Mouse (Mus musculus) MEL (cell line): ENCODE data around the gene Nrp1. TPM values are rescaled to one million over a fixed set of nuclear protein-coding genes. Genes with fewer than 3 reads are reported as not detected.

ENCODE experiments used
- DNase-seq: peaks from one replicate; pipeline ENCODE4 v3.0.0; 2011; ENCODE audit warnings: low read depth, low spot score
- H3K27ac ChIP-seq: 2 replicates; pipeline ENCODE4 v1.5.1; 2012; ENCODE audit warnings: low read depth, mild to moderate bottlenecking, control low read depth, low read length, moderate library complexity; ENCODE audit not compliant: control insufficient read depth
- H3K27me3 ChIP-seq, 2 experiments: fragments of 150-350 bp in 1 of 2; sonication (generic) in 1 of 2; 2 replicates each; pipeline ENCODE4 v1.6.1; 2012; ENCODE audit warnings: low read length in 2 of 2, mild to moderate bottlenecking in 2 of 2, improper control_type of control experiment in 1 of 2, moderate library complexity in 1 of 2; ENCODE audit not compliant: insufficient read depth in 2 of 2, control insufficient read depth in 1 of 2
- H3K36me3 ChIP-seq, 2 experiments: 2 replicates each; pipeline ENCODE4 v1.6.1; 2012 to 2014; ENCODE audit warnings: low read length in 2 of 2, improper control_type of control experiment in 1 of 2, inconsistent platforms in 1 of 2, mild to moderate bottlenecking in 1 of 2; ENCODE audit not compliant: insufficient read depth in 2 of 2, control insufficient read depth in 1 of 2
- H3K4me1 ChIP-seq, 2 experiments: fragments of 150-350 bp in 1 of 2; sonication (generic) in 1 of 2; 2 replicates each; pipeline ENCODE4 v1.6.1; 2012; ENCODE audit warnings: low read length in 2 of 2, improper control_type of control experiment in 1 of 2, mild to moderate bottlenecking in 1 of 2; ENCODE audit not compliant: insufficient read depth in 2 of 2, control insufficient read depth in 1 of 2
- H3K4me3 ChIP-seq, 2 experiments: fragments of 150-350 bp in 1 of 2; sonication (generic) in 1 of 2; 2 replicates each; pipeline ENCODE4 v1.5.1; 2012; ENCODE audit warnings: low read depth in 2 of 2, low read length in 2 of 2, mild to moderate bottlenecking in 2 of 2, moderate library complexity in 2 of 2, control low read depth in 1 of 2, improper control_type of control experiment in 1 of 2; ENCODE audit not compliant: control insufficient read depth in 1 of 2, insufficient read depth in 1 of 2
- H3K79me2 ChIP-seq: 2 replicates; pipeline ENCODE4 v1.6.1; 2012; ENCODE audit warnings: mild to moderate bottlenecking, low read length, moderate library complexity; ENCODE audit not compliant: control insufficient read depth, poor library complexity, insufficient read depth
- H3K9ac ChIP-seq: 2 replicates; pipeline ENCODE4 v1.6.1; 2012; ENCODE audit warnings: low read depth, mild to moderate bottlenecking, control low read depth, low read length, moderate library complexity; ENCODE audit not compliant: control insufficient read depth, poor library complexity, severe bottlenecking
- H3K9me3 ChIP-seq: fragments of 150-350 bp; sonication (generic); replicated peaks from 2 replicates; pipeline ENCODE4 v1.6.1; 2012; ENCODE audit warnings: mild to moderate bottlenecking, low read length, improper control_type of control experiment, moderate library complexity; ENCODE audit not compliant: insufficient read depth
- BHLHE40 ChIP-seq: IDR thresholded peaks from 2 replicates; pipeline ENCODE4 v1.6.1; 2012; ENCODE audit warnings: low read depth, mild to moderate bottlenecking, inconsistent platforms, low read length, improper control_type of control experiment, borderline replicate concordance
- CHD2 ChIP-seq: IDR thresholded peaks from 2 replicates; pipeline ENCODE4 v1.6.1; 2011; ENCODE audit warnings: low read length, improper control_type of control experiment
- CTCF ChIP-seq, 3 experiments: IDR thresholded peaks in 2 of 3; conservative IDR thresholded peaks in 1 of 3; 2 replicates each; pipeline ENCODE4 v1.5.1; 2011 to 2012; ENCODE audit warnings: low read length in 3 of 3, low read depth in 2 of 3, mild to moderate bottlenecking in 2 of 3, improper control_type of control experiment in 1 of 3, inconsistent platforms in 1 of 3, mixed read lengths in 1 of 3, moderate library complexity in 1 of 3; ENCODE audit not compliant: control insufficient read depth in 1 of 3, insufficient read depth in 1 of 3, poor library complexity in 1 of 3, severe bottlenecking in 1 of 3
- ELF1 ChIP-seq: IDR thresholded peaks from 2 replicates; pipeline ENCODE4 v1.6.1; 2014; ENCODE audit warnings: low read depth, mild to moderate bottlenecking, inconsistent platforms, low read length, improper control_type of control experiment, moderate library complexity
- EP300 ChIP-seq, 2 experiments: IDR thresholded peaks; 2 replicates each; pipeline ENCODE4 v1.6.1; 2011; ENCODE audit warnings: improper control_type of control experiment in 2 of 2, low read length in 2 of 2, low read depth in 1 of 2, mild to moderate bottlenecking in 1 of 2
- ETS1 ChIP-seq: IDR thresholded peaks from 2 replicates; pipeline ENCODE4 v1.6.1; 2012; ENCODE audit warnings: low read depth, mild to moderate bottlenecking, inconsistent platforms, low read length, improper control_type of control experiment, moderate library complexity
- GATA1 ChIP-seq: IDR thresholded peaks from 2 replicates; pipeline ENCODE4 v1.6.1; 2011; ENCODE audit warnings: low read depth, low read length, improper control_type of control experiment
- HCFC1 ChIP-seq: IDR thresholded peaks from 2 replicates; pipeline ENCODE4 v1.6.1; 2012; ENCODE audit warnings: low read depth, mild to moderate bottlenecking, inconsistent platforms, low read length, improper control_type of control experiment, moderate library complexity
- MAX ChIP-seq: IDR thresholded peaks from 2 replicates; pipeline ENCODE4 v1.6.1; 2011; ENCODE audit warnings: low read length, improper control_type of control experiment
- MAZ ChIP-seq: IDR thresholded peaks from 2 replicates; pipeline ENCODE4 v1.6.1; 2012; ENCODE audit warnings: low read depth, mild to moderate bottlenecking, inconsistent platforms, low read length, improper control_type of control experiment
- MYC ChIP-seq: IDR thresholded peaks from 2 replicates; pipeline ENCODE4 v1.6.1; 2011; ENCODE audit warnings: low read depth, mild to moderate bottlenecking, low read length, improper control_type of control experiment, moderate library complexity
- NELFE ChIP-seq: IDR thresholded peaks from 2 replicates; pipeline ENCODE4 v1.6.1; 2011; ENCODE audit warnings: low read depth, low read length, improper control_type of control experiment
- POLR2A ChIP-seq, 2 experiments: IDR thresholded peaks; 2 replicates each; pipeline ENCODE4 v1.6.1; 2011 to 2012; ENCODE audit warnings: low read length in 2 of 2, mild to moderate bottlenecking in 2 of 2, control low read depth in 1 of 2, improper control_type of control experiment in 1 of 2, low read depth in 1 of 2, moderate library complexity in 1 of 2; ENCODE audit not compliant: control insufficient read depth in 1 of 2, insufficient read depth in 1 of 2, poor library complexity in 1 of 2
- POLR2AphosphoS2 ChIP-seq: IDR thresholded peaks from 2 replicates; pipeline ENCODE4 v1.6.1; 2011; ENCODE audit warnings: low read length, improper control_type of control experiment
- SMC3 ChIP-seq: IDR thresholded peaks from 2 replicates; pipeline ENCODE4 v1.6.1; 2011; ENCODE audit warnings: low read depth, low read length, improper control_type of control experiment
- TAL1 ChIP-seq: IDR thresholded peaks from 2 replicates; pipeline ENCODE4 v1.6.1; 2012; ENCODE audit warnings: mild to moderate bottlenecking, inconsistent platforms, low read length, moderate library complexity, mixed read lengths
- TCF12 ChIP-seq: IDR thresholded peaks from 2 replicates; pipeline ENCODE4 v1.6.1; 2014; ENCODE audit warnings: low read depth, mild to moderate bottlenecking, inconsistent platforms, low read length, improper control_type of control experiment, moderate library complexity
- UBTF ChIP-seq: IDR thresholded peaks from 2 replicates; pipeline ENCODE4 v1.6.1; 2012; ENCODE audit warnings: low read depth, mild to moderate bottlenecking, inconsistent platforms, low read length, improper control_type of control experiment, moderate library complexity, borderline replicate concordance; ENCODE audit not compliant: insufficient read depth
- USF2 ChIP-seq, 2 experiments: IDR thresholded peaks; 2 replicates each; pipeline ENCODE4 v1.6.1; 2011 to 2012; ENCODE audit warnings: improper control_type of control experiment in 2 of 2, low read length in 2 of 2, borderline replicate concordance in 1 of 2, inconsistent platforms in 1 of 2, low read depth in 1 of 2, mild to moderate bottlenecking in 1 of 2; ENCODE audit not compliant: insufficient read depth in 1 of 2
- ZKSCAN1 ChIP-seq: IDR thresholded peaks from 2 replicates; pipeline ENCODE4 v1.6.1; 2012; ENCODE audit warnings: low read depth, mild to moderate bottlenecking, inconsistent platforms, low read length, improper control_type of control experiment, moderate library complexity
- ZMIZ1 ChIP-seq: IDR thresholded peaks from 2 replicates; pipeline ENCODE4 v1.6.1; 2012; ENCODE audit warnings: low read depth, mild to moderate bottlenecking, inconsistent platforms, low read length, improper control_type of control experiment, moderate library complexity
- polyA plus RNA-seq, 2 experiments: library from polyadenylated mRNA; stranded (reverse) in 1 of 2; unstranded in 1 of 2; fragments of >175 nt in 1 of 2; fragments of >200 nt in 1 of 2; gene quantifications; 2 replicates each; pipeline versions ENCODE4 v1.2.1 to v1.2.4; 2012; ENCODE audit warnings: low replicate concordance in 2 of 2, low read depth in 1 of 2; ENCODE audit not compliant: insufficient read length in 2 of 2, insufficient read depth in 1 of 2, missing spikeins in 1 of 2
- total RNA-seq: library from RNA; depleted of rRNA; stranded (reverse); fragments of 300-350 nt; gene quantifications from 2 replicates; pipeline ENCODE4 v1.2.3, GENCODE M21; 2012

Gene Nrp1
- total and polyA plus RNA-seq, 3 experiments = not detected

DNA sequence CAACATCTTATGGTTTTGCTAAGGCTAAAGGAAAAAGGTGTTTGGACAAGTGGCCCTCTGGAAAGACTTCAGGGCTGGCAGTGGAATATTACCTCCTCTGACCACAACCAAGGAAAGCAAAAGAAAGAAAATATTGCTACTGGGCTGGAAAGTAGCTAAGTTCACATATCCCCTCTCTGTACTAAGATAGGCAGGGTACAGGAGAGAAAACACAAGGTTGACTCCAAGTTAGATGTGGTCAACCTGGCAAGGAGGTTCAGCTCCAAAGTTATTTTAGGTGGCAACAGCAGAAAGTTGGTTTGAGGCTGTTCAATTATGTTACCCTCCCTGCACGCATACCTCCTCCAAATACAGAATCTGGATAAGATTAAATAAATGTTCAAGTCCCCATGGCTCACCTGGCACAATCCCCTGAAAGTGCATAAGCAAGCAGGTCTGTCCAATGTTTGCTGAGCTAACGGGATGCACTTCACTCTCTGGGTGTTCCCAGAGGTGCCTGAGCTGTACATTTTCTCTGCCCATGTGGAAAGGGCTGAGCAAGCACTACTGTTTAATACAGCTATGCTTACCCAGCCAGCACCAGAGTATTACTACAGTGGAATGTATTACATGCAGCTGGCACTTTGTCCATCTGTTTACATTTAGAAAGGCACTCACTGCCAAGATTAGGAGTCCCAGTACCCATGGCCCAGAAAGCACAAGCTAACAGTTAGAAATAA is 185.9 kb downstream of the Nrp1 start:
- Histone ChIP-seq H3K36me3 (no peaks in the 10 kb centered on the region), H3K79me2 (no peaks in the 10 kb centered on the region), H3K4me1 (no peaks in the 10 kb centered on the region), H3K27ac (no peak overlapping the region), H3K9ac (no peak overlapping the region), H3K4me3 (no peak overlapping the region), H3K9me3 (no peaks in the 10 kb centered on the region), H3K27me3 (no peaks in the 10 kb centered on the region)
- no peak for TF ChIP-seq BHLHE40
- TF ChIP-seq USF2 (IDR thresholded peaks at IDR 0.05; ENCODE audit: borderline replicate concordance in 1 of 2, insufficient read depth in 1 of 2, low read depth in 1 of 2, low read length in 2 of 2) = no peak
- TF ChIP-seq ZKSCAN1 = no peak
- DNase-seq = no peak

DNA sequence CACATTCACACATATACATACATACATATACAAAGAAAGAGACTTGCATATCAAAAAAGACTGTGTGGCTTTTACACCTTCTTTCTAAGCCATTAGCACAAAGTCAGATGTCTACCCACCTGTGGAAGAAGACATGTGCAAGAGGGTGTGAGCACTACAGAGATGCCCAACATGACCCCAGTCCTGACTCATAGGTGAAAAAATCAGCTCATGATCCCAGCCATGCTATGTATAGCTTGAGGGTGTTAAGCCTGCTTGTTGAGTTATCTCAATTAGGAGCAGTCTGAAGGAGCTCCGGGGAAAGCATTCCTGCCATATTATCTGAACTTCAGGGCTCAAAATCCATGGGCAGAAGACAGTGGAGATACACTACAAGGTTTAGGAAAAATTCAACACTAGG is 187.9 kb downstream of the Nrp1 start:
- Histone ChIP-seq H3K9ac (no peak overlapping the region), H3K79me2 (no peaks in the 10 kb centered on the region), H3K36me3 (no peaks in the 10 kb centered on the region), H3K4me3 (no peak overlapping the region), H3K27ac (no peak overlapping the region), H3K27me3 (no peaks in the 10 kb centered on the region), H3K4me1 (no peaks in the 10 kb centered on the region), H3K9me3 (no peaks in the 10 kb centered on the region)
- TF ChIP-seq NELFE (no peak), HCFC1 (no peak), SMC3 (no peak), ZMIZ1 (no peak), MYC (no peak), ELF1 (no peak), GATA1 (no peak), POLR2AphosphoS2 (no peak), USF2 (IDR thresholded peaks at IDR 0.05; ENCODE audit: borderline replicate concordance in 1 of 2, insufficient read depth in 1 of 2, low read depth in 1 of 2, low read length in 2 of 2) (no peak), TCF12 (no peak), ETS1 (no peak), MAZ (no peak), TAL1 (no peak), BHLHE40 (no peak), CTCF (IDR thresholded peaks at IDR 0.05 in 2 of 3, conservative IDR thresholded peaks at IDR 0.05 in 1 of 3; ENCODE audit: control insufficient read depth in 1 of 3, insufficient read depth in 1 of 3, low read depth in 2 of 3, low read length in 3 of 3, poor library complexity in 1 of 3, severe bottlenecking in 1 of 3) (no peak), POLR2A (IDR thresholded peaks at IDR 0.05; ENCODE audit: control insufficient read depth in 1 of 2, insufficient read depth in 1 of 2, low read depth in 1 of 2, low read length in 2 of 2, poor library complexity in 1 of 2) (no peak), UBTF (no peak), CHD2 (no peak), EP300 (IDR thresholded peaks at IDR 0.05; ENCODE audit: low read depth in 1 of 2, low read length in 2 of 2) (no peak), MAX (no peak)
- no peak for DNase-seq
